Mouse (Mus musculus) NIH3T3 (cell line): Measurements from ENCODE around the gene Gm5039.
"Not testable (repeated sequence)": the region's sequence is repeated elsewhere in the genome, so short reads cannot be mapped to it uniquely, and the experiment has no call there.

Source experiments
- DNase-seq: peaks from one replicate; pipeline ENCODE4 v3.0.0-alpha.2; 2012; ENCODE audit warnings: low read depth

Gm5039 gene

GRCm38 (mm10) chr12:88323926-88324325 is at the start of gene Gm5039:
Gene Gm5039, minus strand, starts transcription at chr12:88324026.
- DNase-seq = not testable (repeated sequence)

GRCm38 (mm10) chr12:88372018-88372417 is 48.2 kb upstream of the Gm5039 start:
- DNase-seq = no peak

- DNase-seq = peak; percentile 24
These were observed 46.5 kb upstream of the Gm5039 start for GRCm38 (mm10) chr12:88370321-88370720.

- DNase-seq = not testable (repeated sequence)
These were observed 45.9 kb upstream of the Gm5039 start for GRCm38 (mm10) chr12:88369690-88370089.

- DNase-seq = peak; percentile 43
These were observed 44.8 kb upstream of the Gm5039 start for GRCm38 (mm10) chr12:88368618-88369017.

- no peak for DNase-seq
These were observed 43.8 kb upstream of the Gm5039 start for GRCm38 (mm10) chr12:88367673-88368072.

- no peak for DNase-seq
These were observed 37.3 kb upstream of the Gm5039 start for GRCm38 (mm10) chr12:88361120-88361445.

GRCm38 (mm10) chr12:88360441-88361119 is 36.8 kb upstream of the Gm5039 start, which contains the start of gene Adck1:
Gene Adck1, plus strand, starts transcription at chr12:88360554.
- peak; percentile 93 for DNase-seq

GRCm38 (mm10) chr12:88354182-88354702 is 30.4 kb upstream of the Gm5039 start:
- DNase-seq = no peak

GRCm38 (mm10) chr12:88341286-88341685 is 17.5 kb upstream of the Gm5039 start:
- not testable (repeated sequence) for DNase-seq

GRCm38 (mm10) chr12:88336662-88337413 is 13.0 kb upstream of the Gm5039 start:
- not testable (repeated sequence) for DNase-seq

- no peak for DNase-seq
These were observed 9.3 kb downstream of the Gm5039 start for GRCm38 (mm10) chr12:88314556-88314955.

GRCm38 (mm10) chr12:88297171-88297570 is 26.7 kb downstream of the Gm5039 start:
- DNase-seq = not testable (repeated sequence)

- DNase-seq = not testable (repeated sequence)
These were observed 30.7 kb downstream of the Gm5039 start for GRCm38 (mm10) chr12:88293082-88293481.

- not testable (repeated sequence) for DNase-seq
These were observed 38.6 kb downstream of the Gm5039 start for GRCm38 (mm10) chr12:88285224-88285623.

GRCm38 (mm10) chr12:88274400-88274799 is 49.4 kb downstream of the Gm5039 start, which contains the start of gene Gm5662:
Gene Gm5662, minus strand, starts transcription at chr12:88274500.
- DNase-seq = not testable (repeated sequence)
